Mouse (Mus musculus): ENCODE data around the gene Fgfrl1. TPM values are rescaled to one million over a fixed set of nuclear protein-coding genes. Genes with fewer than 3 reads are reported as not detected.

The Fgfrl1 gene
- 11.8 and 12.3 TPM in 2 replicates for polyA plus RNA-seq (2012; rRNA removed)

DNA sequence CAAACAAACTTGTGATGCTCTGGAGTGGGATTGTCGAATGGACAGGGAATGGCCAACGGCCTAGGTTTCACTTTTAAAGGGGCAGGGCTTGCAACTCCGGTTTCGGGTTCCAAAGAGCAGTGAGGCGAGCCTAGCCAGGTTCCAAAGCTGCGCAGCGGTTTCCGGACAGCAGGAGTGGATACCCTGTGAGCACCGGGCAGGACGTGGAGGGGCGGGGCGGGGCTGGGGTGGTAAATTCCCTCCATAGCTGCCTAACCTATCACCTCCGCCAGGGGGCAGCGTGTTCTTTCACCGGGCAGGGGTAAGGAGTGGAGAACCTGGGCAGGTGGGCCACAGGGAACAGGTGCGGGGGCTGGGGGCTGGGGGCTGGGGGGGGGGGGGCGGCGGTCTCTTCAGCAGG lies at the start of gene Fgfrl1:
Gene Fgfrl1, plus strand, starts transcription at position 112 of the 400 bp plus-strand sequence.

DNA sequence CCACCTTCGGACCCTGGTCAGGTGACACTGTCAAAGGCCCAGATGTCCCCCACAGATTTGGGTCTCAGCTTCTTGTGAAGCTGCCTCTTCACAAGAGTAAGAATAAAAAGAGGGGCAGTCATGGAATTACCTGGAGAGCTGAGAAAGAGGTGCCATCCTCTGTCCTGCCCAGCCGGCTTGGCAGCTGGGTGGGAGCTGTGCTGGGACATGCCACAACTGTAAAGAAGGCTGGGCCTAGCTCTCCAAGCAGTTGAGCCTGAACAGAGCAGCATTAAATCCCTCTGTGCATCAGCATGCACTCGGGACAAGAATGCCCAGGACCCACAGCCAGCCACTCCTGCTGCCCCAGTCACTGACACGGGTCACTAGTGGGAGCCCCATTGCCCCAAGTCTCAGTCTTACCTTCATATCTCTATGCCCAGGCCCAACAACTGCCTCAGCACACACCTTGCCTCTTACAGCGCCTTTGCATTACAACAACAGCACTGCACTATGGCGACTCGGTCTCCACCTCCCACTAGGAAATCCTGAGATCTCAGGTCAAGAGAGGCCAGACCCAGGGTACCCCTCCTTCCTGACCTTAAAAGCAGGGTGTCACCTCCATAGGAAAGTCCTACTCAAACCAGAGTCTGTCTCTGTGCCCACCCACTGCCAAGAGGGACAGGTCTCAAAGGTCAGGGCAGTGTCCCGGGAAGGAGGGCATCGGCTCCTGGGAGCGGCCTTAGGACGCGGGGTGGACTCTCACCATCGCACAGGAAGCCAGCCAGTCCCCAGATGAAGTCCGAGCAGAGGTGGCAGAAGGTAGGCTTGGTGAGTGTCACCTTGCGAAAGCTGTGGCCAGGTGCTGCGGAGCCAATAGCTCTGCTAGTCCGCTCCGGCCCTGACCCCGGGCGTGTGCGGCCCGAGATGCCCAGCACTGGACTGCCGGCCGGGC lies 32.2 kb upstream of the Fgfrl1 start, which contains the start of gene Idua:
Gene Idua, plus strand, starts transcription at position 634 of the 934 bp plus-strand sequence.

DNA sequence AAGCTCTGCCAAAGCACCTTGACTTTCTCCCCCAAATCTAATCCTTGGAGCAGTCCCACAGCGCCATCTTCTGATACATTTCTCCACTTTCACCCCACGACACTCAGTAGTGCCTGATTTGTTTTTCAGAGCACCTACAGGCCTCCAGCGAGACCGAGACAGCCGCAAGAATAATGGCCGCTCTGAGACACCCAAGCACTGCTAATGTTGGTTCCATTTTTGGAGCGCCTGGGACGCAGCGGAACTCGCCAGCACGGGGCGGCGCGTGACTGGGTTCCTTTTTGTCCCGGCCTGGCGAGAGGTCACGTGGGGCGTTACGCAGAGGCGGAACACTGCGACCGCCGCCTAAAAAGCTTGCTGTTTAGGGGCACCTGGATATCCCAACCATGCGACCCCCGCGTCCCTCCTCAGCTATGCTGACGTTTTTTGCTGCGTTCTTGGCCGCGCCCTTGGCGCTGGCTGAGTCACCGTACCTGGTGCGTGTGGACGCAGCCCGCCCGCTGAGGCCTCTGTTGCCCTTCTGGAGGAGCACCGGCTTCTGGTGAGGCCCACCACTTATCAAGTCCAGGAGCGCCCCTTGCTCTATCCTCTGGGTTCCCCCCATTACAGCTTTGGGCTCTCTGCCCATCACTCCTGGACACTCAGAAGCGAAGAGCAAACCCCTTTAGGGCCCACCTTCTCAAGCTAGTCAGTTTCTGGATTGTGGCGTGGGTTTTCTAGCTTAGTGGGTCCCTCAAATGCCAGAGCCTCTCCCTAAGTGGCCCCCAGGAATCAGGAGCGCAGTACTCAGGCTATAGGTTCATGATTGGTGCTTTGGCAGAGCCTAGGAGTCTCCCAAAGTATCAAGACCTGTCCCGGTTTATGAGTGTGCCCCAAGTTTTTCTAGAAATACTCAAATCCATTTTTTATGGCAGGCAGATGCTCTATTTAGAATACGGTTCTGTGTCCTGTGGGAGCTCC lies 22.9 kb upstream of the Fgfrl1 start, which contains the start of gene Dgkq:
Gene Dgkq, minus strand, starts transcription at position 696 of the 960 bp plus-strand sequence.

DNA sequence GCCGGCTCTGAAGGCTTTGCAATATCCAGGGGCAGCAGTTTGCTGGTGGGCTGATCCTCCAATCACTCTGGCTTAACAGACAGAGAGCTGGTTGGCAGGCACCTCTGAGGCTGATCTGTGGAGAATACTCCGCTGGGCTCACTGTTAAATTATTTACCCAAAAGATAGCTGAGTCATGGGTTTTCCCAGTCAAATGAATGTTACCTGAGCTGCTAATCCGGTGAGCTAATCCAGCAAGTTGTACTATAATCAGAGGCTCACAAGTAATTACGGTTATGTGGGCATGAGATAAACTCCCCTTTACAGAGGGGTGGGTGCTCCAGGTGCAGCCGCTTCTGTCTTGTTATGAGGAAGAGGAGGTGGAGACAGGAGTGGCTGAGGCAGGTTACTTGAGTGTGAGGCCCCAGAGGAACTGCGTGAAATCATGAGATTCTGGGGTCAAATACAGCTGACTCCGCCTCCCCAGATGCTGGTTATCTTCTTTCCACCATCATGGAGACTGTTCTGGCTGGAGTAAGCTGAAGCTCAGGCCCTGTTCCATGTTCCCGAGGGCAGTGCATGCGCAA lies 16.8 kb upstream of the Fgfrl1 start, which contains the start of gene Slc26a1:
Gene Slc26a1, minus strand, starts transcription at position 319 of the 566 bp plus-strand sequence.

Other genes with a start within 250 kb of the Fgfrl1 start
- 0.29 and 0.40 TPM in 2 replicates for gene Mfsd7a, start 243.5 kb upstream of the Fgfrl1 start, polyA plus RNA-seq (2012; rRNA removed)
- gene Pcgf3, start 231.2 kb upstream of the Fgfrl1 start, polyA plus RNA-seq (2012; rRNA removed) = 5.2 and 5.4 TPM in 2 replicates
- 0.01 TPM in 2 replicates for gene Cplx1, start 142.4 kb upstream of the Fgfrl1 start, polyA plus RNA-seq (2012; rRNA removed)
- gene Gak, start 62.6 kb upstream of the Fgfrl1 start, polyA plus RNA-seq (2012; rRNA removed) = 19.7 and 21.5 TPM in 2 replicates
- 7.4 and 8.8 TPM in 2 replicates for gene Tmem175, start 62.6 kb upstream of the Fgfrl1 start, polyA plus RNA-seq (2012; rRNA removed)
- 2.4 and 3.3 TPM in 2 replicates for gene Idua, start 32.1 kb upstream of the Fgfrl1 start, polyA plus RNA-seq (2012; rRNA removed)
- gene Dgkq, start 22.7 kb upstream of the Fgfrl1 start, polyA plus RNA-seq (2012; rRNA removed) = 4.6 and 5.9 TPM in 2 replicates
- 11.9 and 13.6 TPM in 2 replicates for gene Slc26a1, start 16.8 kb upstream of the Fgfrl1 start, polyA plus RNA-seq (2012; rRNA removed)
- 3.0 and 3.5 TPM in 2 replicates for gene Rnf212, start 82.6 kb downstream of the Fgfrl1 start, polyA plus RNA-seq (2012; rRNA removed)
- not detected in 2 replicates for gene Tmed11, start 103.0 kb downstream of the Fgfrl1 start, polyA plus RNA-seq (2012; rRNA removed)
- gene Vmn2r8, start 116.5 kb downstream of the Fgfrl1 start, polyA plus RNA-seq (2012; rRNA removed) = not detected in 2 replicates
- not detected in 2 replicates for gene Vmn2r9, start 160.2 kb downstream of the Fgfrl1 start, polyA plus RNA-seq (2012; rRNA removed)

Measured in liver, embryonic 14 days (tissue).